Mouse (Mus musculus) bone marrow macrophage, adult 2 months (primary cell): ENCODE measurements around the gene Pla2g1b. TPM values are rescaled to one million over a fixed set of nuclear protein-coding genes. Genes with fewer than 3 reads are reported as not detected.

Source experiments
- H3K27ac ChIP-seq: 2 replicates; pipeline ENCODE4 v1.5.1; 2012; ENCODE audit warnings: low read depth, low read length; ENCODE audit not compliant: insufficient read depth
- H3K4me1 ChIP-seq: 2 replicates; pipeline ENCODE4 v1.6.1; 2012; ENCODE audit warnings: low read length; ENCODE audit not compliant: control insufficient read depth, insufficient read depth
- H3K4me3 ChIP-seq: 2 replicates; pipeline ENCODE4 v1.5.1; 2012; ENCODE audit warnings: mild to moderate bottlenecking, low read length, moderate library complexity; ENCODE audit not compliant: insufficient read depth
- CTCF ChIP-seq: IDR thresholded peaks from 2 replicates; pipeline ENCODE4 v1.5.1; 2012; ENCODE audit warnings: low read depth, mild to moderate bottlenecking, low read length, moderate library complexity
- POLR2A ChIP-seq: IDR thresholded peaks from 2 replicates; pipeline ENCODE4 v1.6.1; 2012; ENCODE audit warnings: mild to moderate bottlenecking, low read depth, low read length, borderline replicate concordance
- polyA plus RNA-seq: library from polyadenylated mRNA; stranded (reverse); fragments of >200 nt; gene quantifications from 2 replicates; pipeline ENCODE4 v1.2.4, GENCODE M21; 2012; ENCODE audit not compliant: missing spikeins, insufficient read depth, insufficient read length

Pla2g1b gene
- polyA plus RNA-seq, result not detected in 2 replicates

- no peak for TF ChIP-seq CTCF
- no peak for TF ChIP-seq POLR2A
- Histone ChIP-seq H3K27ac (no peak within 1 kb of the TSS), H3K4me1 (no peaks in the 10 kb centered on the region), H3K4me3 (no peak within 1 kb of the TSS)
Observed at GRCm38 (mm10) chr5:115465642-115466420, at the start of gene Pla2g1b. TSS of gene Pla2g1b (plus strand) at chr5:115466262.

- Histone ChIP-seq H3K4me3 (no peak overlapping the region), H3K27ac (no peak overlapping the region), H3K4me1 (no peaks in the 10 kb centered on the region)
- no peak for TF ChIP-seq CTCF
- no peak for TF ChIP-seq POLR2A
Observed at GRCm38 (mm10) chr5:115428831-115429358, 37.2 kb upstream of the Pla2g1b start.

DNA sequence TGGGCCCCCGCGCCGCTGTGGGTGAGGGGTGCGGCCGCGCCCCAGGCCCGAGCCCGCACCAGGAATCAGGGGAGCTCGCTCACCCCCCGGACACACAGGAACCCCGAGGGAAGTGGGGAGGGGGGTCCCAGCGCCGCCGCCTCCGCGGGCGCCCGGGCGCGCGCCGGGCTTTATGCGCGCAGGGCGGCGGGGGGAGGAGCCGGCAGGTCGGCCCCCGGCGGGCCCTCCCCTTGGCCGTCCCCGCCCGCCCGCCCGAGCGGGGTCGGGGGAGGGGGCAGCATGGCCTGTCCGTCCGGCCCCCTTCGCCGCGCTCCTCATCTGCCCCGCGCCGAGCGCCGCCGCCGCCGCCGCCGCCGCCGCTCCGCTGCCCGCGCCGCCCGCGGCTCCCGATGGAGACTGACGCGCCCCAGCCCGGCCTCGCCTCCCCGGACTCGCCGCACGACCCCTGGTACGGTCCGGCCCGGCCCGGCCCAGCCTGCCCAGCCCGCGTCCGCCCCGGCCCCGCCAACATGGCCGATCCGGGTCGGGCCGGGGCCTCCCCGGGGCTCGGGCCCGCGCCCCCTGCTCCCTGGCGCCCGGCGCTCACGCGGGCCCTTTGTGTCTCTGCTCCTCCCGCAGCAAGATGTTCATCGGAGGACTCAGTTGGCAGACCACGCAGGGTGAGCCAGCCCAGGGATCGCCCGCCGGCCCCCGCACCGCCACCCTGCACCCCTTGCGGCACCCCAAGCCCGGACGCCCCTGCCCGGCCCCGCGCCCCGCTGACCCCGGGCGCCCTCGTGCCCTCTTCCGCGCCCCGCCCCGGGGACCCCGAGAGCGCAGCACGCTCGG, 36.5 kb upstream of the Pla2g1b start, which contains the start of gene Msi1:
Gene Msi1 (plus strand): TSS at position 241 of the 828 bp plus-strand sequence.
- Histone ChIP-seq H3K27ac (no peak within 1 kb of the TSS), H3K4me1 (no peaks in the 10 kb centered on the region), H3K4me3 (no peak within 1 kb of the TSS)
- TF ChIP-seq POLR2A (no peak), CTCF (no peak)

DNA sequence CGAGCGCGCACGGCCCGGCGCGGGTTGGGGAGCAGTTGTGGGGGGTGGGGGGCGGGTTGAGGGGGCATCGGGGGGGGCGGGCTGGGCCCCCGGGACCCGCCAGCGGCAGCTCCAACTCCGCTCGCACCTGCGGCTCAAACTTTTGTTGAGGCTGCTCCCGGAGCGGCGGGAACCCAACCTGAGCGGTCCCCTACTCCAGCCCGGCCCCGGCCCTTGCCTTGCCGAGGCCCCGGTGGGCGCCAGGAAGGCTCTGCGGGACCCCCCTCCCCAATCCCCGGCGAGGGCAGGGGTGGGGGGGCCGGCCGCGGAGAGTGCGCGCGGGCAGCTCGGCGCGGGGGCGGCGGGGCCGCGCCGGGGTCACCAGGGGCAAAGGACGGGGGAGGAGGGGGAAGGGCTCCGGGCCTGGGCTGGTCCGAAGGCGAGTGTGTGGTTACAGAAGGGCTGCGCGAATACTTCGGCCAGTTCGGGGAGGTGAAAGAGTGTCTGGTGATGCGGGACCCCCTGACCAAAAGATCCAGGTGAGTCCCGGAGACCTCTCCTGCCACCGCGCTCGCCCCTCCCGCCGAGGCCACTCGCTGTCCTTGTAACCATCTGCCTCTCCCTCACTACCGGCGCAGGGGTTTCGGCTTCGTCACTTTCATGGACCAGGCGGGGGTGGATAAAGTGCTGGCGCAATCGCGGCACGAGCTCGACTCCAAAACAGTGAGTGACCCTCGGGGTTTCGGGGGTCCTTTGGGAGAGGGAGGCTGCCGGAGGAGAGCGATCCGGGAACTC, 35.7 kb upstream of the Pla2g1b start:
- H3K27ac ChIP-seq, result no peak overlapping the region
- no peak overlapping the region for H3K4me3 ChIP-seq
- H3K4me1 ChIP-seq, result no peaks in the 10 kb centered on the region
- TF ChIP-seq CTCF (no peak), POLR2A (no peak)

GRCm38 (mm10) chr5:115431061-115431897, 34.8 kb upstream of the Pla2g1b start:
- H3K27ac ChIP-seq, result no peak overlapping the region
- H3K4me1 ChIP-seq, result no peaks in the 10 kb centered on the region
- TF ChIP-seq POLR2A (no peak), CTCF (no peak)
- H3K4me3 ChIP-seq, result no peak overlapping the region

DNA sequence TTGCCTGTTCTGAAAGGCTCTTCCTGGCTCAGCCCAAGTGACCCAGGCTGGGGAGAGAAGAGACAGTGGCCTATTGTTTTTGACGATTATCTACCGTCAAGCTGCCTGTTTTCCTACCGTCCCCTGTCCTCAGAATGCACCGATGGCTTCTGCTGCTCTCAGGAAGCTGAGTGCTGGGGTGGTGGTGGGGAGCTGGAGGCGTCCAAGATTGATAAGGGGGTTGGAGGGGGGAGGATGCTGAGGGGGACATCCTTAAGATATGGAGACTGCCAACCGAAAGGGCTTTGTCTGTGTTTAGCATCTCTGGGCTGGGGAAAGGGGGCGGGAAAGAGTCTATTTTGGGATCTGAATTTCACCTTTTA, 34.2 kb upstream of the Pla2g1b start:
- TF ChIP-seq CTCF (no peak), POLR2A (no peak)
- Histone ChIP-seq H3K4me1 (no peaks in the 10 kb centered on the region), H3K4me3 (no peak overlapping the region), H3K27ac (no peak overlapping the region)

- no peak overlapping the region for H3K27ac ChIP-seq
- H3K4me3 ChIP-seq, result no peak overlapping the region
- TF ChIP-seq POLR2A, result no peak
- TF ChIP-seq CTCF, result no peak
- H3K4me1 ChIP-seq, result no peaks in the 10 kb centered on the region
Observed at GRCm38 (mm10) chr5:115432395-115432794, 33.7 kb upstream of the Pla2g1b start.

GRCm38 (mm10) chr5:115433191-115433590, 32.9 kb upstream of the Pla2g1b start:
- H3K27ac ChIP-seq, result no peak overlapping the region
- no peak overlapping the region for H3K4me3 ChIP-seq
- H3K4me1 ChIP-seq, result no peaks in the 10 kb centered on the region
- TF ChIP-seq POLR2A, result no peak
- TF ChIP-seq CTCF, result no peak

- Histone ChIP-seq H3K27ac (no peak overlapping the region), H3K4me3 (no peak overlapping the region), H3K4me1 (no peaks in the 10 kb centered on the region)
- TF ChIP-seq POLR2A (no peak), CTCF (no peak)
Observed at GRCm38 (mm10) chr5:115434280-115434852, 31.7 kb upstream of the Pla2g1b start.
